ENCODE assay signal across 15 mouse cellular contexts in the genomic region with DNA sequence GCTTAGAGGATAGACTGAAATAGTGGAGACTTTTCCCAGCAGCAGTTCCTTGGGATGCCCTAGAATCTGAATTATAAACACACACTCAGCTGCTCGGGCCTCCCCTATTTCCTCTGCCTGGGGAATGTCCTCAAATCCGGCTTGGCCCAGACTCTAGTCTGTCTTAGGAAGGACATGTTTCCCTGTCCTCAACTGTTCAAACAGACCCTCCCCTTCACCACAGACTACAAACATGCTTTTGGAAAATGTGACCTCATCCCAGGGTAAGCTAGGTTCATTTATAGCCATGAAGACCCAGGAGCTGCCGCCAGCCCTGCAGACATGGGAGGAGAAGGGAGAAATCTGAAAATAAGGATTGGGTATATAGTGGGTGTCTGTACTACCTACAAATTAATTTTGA. TPM values are rescaled to one million over a fixed set of nuclear protein-coding genes. Genes with fewer than 3 reads are reported as not detected.
A peak's percentile ranks its signal among the peaks of the same experiment; 100 is the strongest.
DNase-seq lines count a peak whose midpoint lies in the region; ATAC-seq and TF ChIP-seq lines count a peak whose summit lies in the region.
"Had no signal": no experiment of that assay in that cellular context is flagged by ENCODE, and none has a peak within 500 bp of the region (broad histone marks: within the 10 kb centered on the region; RNA-seq: fewer than 3 reads in every experiment).

No protein-coding gene starts in this region.

- WGBS in lung, embryonic 14.5 days, result 31% methylated on average over 3 of the region's 3 CpGs
- 15% methylated on average over 3 of the region's 3 CpGs for WGBS in heart, embryonic 13.5 days
- 65% methylated on average over 3 of the region's 3 CpGs for WGBS in limb, embryonic 13.5 days
- 30% methylated on average over 3 of the region's 3 CpGs for WGBS in stomach, postnatal 0 days

- H3K4me2 ChIP-seq in lung, embryonic 14.5 days, result no peak overlapping the region
- H3K4me2 ChIP-seq in heart, embryonic 13.5 days, result no peak overlapping the region
- H3K4me2 ChIP-seq in limb, embryonic 13.5 days (replicated peaks), result no peak overlapping the region
- H3K4me2 ChIP-seq in stomach, postnatal 0 days (replicated peaks; ENCODE audit: low read depth), result no peak overlapping the region
- H3K4me2 ChIP-seq: embryonic facial prominence, embryonic 13.5 days; forebrain, embryonic 15.5 days; midbrain, embryonic 11.5 days had no signal

- no peaks in the 10 kb centered on the region for H3K27me3 ChIP-seq in lung, embryonic 14.5 days (ENCODE audit: insufficient read depth, low read length)
- H3K27me3 ChIP-seq in heart, embryonic 13.5 days (replicated peaks), result no peaks in the 10 kb centered on the region
- H3K27me3 ChIP-seq in limb, embryonic 13.5 days, result no peaks in the 10 kb centered on the region
- H3K27me3 ChIP-seq in stomach, postnatal 0 days (ENCODE audit: control insufficient read depth, insufficient read depth, low read length), result no peaks in the 10 kb centered on the region
- H3K27me3 ChIP-seq: embryonic facial prominence, embryonic 13.5 days; forebrain, embryonic 15.5 days had no signal

- peak; percentile 62 for DNase-seq in lung, embryonic 14.5 days
- DNase-seq in lung, postnatal 25 days (ENCODE audit: low spot score), result no peak
- no peak for DNase-seq in stomach, postnatal 0 days (ENCODE audit: low spot score)
- no peak for DNase-seq in spleen, postnatal 14 days (ENCODE audit: low spot score in 2 of 2)
- DNase-seq in layer of hippocampus, adult 18-20 months (ENCODE audit: low spot score in 2 of 2), result no peak
- DNase-seq: cerebellum, postnatal 10 days; gastrocnemius, postnatal 36 days; kidney, postnatal 4 days had no signal

- H3K9ac ChIP-seq in lung, embryonic 14.5 days, result no peak overlapping the region
- 0 out of 2 replicates have a peak overlapping the region, but pooled peaks have one; percentile 5 for H3K9ac ChIP-seq in heart, embryonic 13.5 days
- H3K9ac ChIP-seq in limb, embryonic 13.5 days, result no peak overlapping the region
- no peak overlapping the region for H3K9ac ChIP-seq in stomach, postnatal 0 days (ENCODE audit: low read length)
- H3K9ac ChIP-seq: embryonic facial prominence, embryonic 13.5 days; forebrain, embryonic 15.5 days; liver, embryonic 14.5 days had no signal

- peak; percentile 78 for ATAC-seq in lung, embryonic 14.5 days (ENCODE audit: insufficient read depth)
- ATAC-seq in heart, embryonic 13.5 days (ENCODE audit: extremely low read depth, insufficient number of reproducible peaks, low FRiP score, low TSS enrichment), result no peak
- ATAC-seq in limb, embryonic 13.5 days (ENCODE audit: low FRiP score, low read depth), result peak; percentile 55
- peak; percentile 65; the same call in 1 of the 2 replicates for ATAC-seq in stomach, postnatal 0 days (ENCODE audit: low FRiP score, low TSS enrichment)
- ATAC-seq: forebrain, embryonic 15.5 days had no signal

- H3K27ac ChIP-seq in lung, embryonic 14.5 days (ENCODE audit: low read depth), result no peak overlapping the region
- H3K27ac ChIP-seq in heart, embryonic 13.5 days (replicated peaks), result peak overlapping the region; percentile 87
- 0 out of 2 replicates have a peak overlapping the region, but pooled peaks have one; percentile 53 for H3K27ac ChIP-seq in limb, embryonic 13.5 days
- peak overlapping the region; percentile 45; the same call in 1 of the 2 replicates for H3K27ac ChIP-seq in stomach, postnatal 0 days (replicated peaks)
- H3K27ac ChIP-seq: embryonic facial prominence, embryonic 13.5 days; forebrain, embryonic 15.5 days; left cerebral cortex, adult 2 months; liver, embryonic 14.5 days had no signal

- no peak for TF ChIP-seq EP300 in stomach, postnatal 0 days (optimal IDR thresholded peaks at IDR 0.05)

- TF ChIP-seq CTCF in lung, embryonic 14.5 days (IDR thresholded peaks at IDR 0.05; ENCODE audit: low read depth), result no peak
- no peak for TF ChIP-seq CTCF in stomach, postnatal 0 days (IDR thresholded peaks at IDR 0.05; ENCODE audit: low read depth)

- H3K4me1 ChIP-seq in lung, embryonic 14.5 days (ENCODE audit: insufficient read depth), result peaks cover 25% of the 10 kb centered on the region
- peaks cover 80% of the 10 kb centered on the region for H3K4me1 ChIP-seq in heart, embryonic 13.5 days
- peaks cover 52% of the 10 kb centered on the region for H3K4me1 ChIP-seq in limb, embryonic 13.5 days
- 0 out of 2 replicates have a peak, but pooled peaks cover 4% of the 10 kb centered on the region for H3K4me1 ChIP-seq in stomach, postnatal 0 days (replicated peaks; ENCODE audit: control insufficient read depth, insufficient read depth)
- H3K4me1 ChIP-seq: forebrain, embryonic 15.5 days had no signal

- H3K4me3 ChIP-seq in lung, embryonic 14.5 days (ENCODE audit: low read depth, low read length), result no peak overlapping the region
- H3K4me3 ChIP-seq in heart, embryonic 13.5 days, result no peak overlapping the region
- H3K4me3 ChIP-seq in limb, embryonic 13.5 days, result no peak overlapping the region
- no peak overlapping the region for H3K4me3 ChIP-seq in stomach, postnatal 0 days (ENCODE audit: low read depth, low read length)
- H3K4me3 ChIP-seq: embryonic facial prominence, embryonic 13.5 days; forebrain, embryonic 15.5 days; left cerebral cortex, adult 2 months had no signal

- no peaks in the 10 kb centered on the region for H3K36me3 ChIP-seq in lung, embryonic 14.5 days (ENCODE audit: insufficient read depth)
- H3K36me3 ChIP-seq in heart, embryonic 13.5 days, result no peaks in the 10 kb centered on the region
- no peaks in the 10 kb centered on the region for H3K36me3 ChIP-seq in limb, embryonic 13.5 days
- H3K36me3 ChIP-seq in stomach, postnatal 0 days (ENCODE audit: control insufficient read depth, insufficient read depth, low read length), result no peaks in the 10 kb centered on the region
- H3K36me3 ChIP-seq: embryonic facial prominence, embryonic 13.5 days; forebrain, embryonic 15.5 days had no signal

- H3K9me3 ChIP-seq in lung, embryonic 14.5 days (ENCODE audit: low read depth, low read length), result no peaks in the 10 kb centered on the region
- no peaks in the 10 kb centered on the region for H3K9me3 ChIP-seq in heart, embryonic 13.5 days
- no peaks in the 10 kb centered on the region for H3K9me3 ChIP-seq in limb, embryonic 13.5 days
- H3K9me3 ChIP-seq in stomach, postnatal 0 days (ENCODE audit: control insufficient read depth, low read length), result no peaks in the 10 kb centered on the region
- H3K9me3 ChIP-seq: embryonic facial prominence, embryonic 13.5 days; forebrain, embryonic 15.5 days had no signal

RNA-seq across cellular contexts. Expression of gene P3h2, which starts 57.7 kb away (rescaled TPM):
- polyA plus RNA-seq in lung, embryonic 14.5 days (2014; fragmentation: Nextera tagmentation; extraction: Ambion mirVana), result 9.1 and 9.3 TPM in 2 replicates
- polyA plus RNA-seq in heart, embryonic 13.5 days (2015; fragmentation: Nextera tagmentation; extraction: Ambion mirVana), result 6.0 and 7.0 TPM in 2 replicates
- 3.0 and 3.8 TPM in 2 replicates for polyA plus RNA-seq in limb, embryonic 13.5 days (2015; fragmentation: Nextera tagmentation; extraction: Ambion mirVana)
- 2.3 and 3.8 TPM in 2 replicates for polyA plus RNA-seq in stomach, postnatal 0 days (2015; fragmentation: Nextera tagmentation; extraction: Ambion mirVana)
- total RNA-seq in layer of hippocampus, adult 18-20 months (2021), result 1 to 10 TPM; 3.0 to 4.0 TPM
